Mouse (Mus musculus): ENCODE measurements at regions not wholly inside any gene's neighbourhood (a gene's known extent, or its start where the extent isn't known, plus 50 kb on each side); places are given as distances from the start of the nearest gene placed in this dataset.

- no peak for ATAC-seq (replicated peaks; ENCODE audit: poor library complexity, severe bottlenecking)
These were observed 1295.7 kb upstream of the A1bg start for GRCm38 (mm10) chr15:62218346-62219080.

GRCm38 (mm10) chr15:62216688-62217477 lies 1294.1 kb upstream of the A1bg start:
- ATAC-seq (replicated peaks; ENCODE audit: poor library complexity, severe bottlenecking): no peak

GRCm38 (mm10) chr15:62215616-62216398 lies 1293.0 kb upstream of the A1bg start:
- no peak for ATAC-seq (replicated peaks; ENCODE audit: poor library complexity, severe bottlenecking)

DNA sequence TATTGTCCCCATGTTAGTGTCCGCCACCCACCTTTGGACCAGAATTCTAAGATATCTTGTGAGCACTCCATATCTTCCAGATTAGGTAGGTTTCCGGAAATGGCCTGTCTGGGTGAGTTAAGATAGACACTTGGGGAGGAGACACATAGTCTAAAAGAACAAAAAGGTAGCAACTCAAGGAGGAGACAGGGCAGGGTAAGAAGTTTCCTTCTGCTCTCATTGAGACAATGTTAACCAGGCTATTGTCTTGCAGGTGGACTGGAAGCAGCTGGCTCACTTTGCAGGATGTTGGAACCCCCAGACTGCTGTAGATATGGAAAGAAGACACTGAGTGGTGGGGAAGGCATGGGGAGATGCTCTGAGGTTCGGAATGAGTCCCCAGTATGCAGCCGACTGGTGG lies 1291.5 kb upstream of the A1bg start:
- ATAC-seq (replicated peaks; ENCODE audit: poor library complexity, severe bottlenecking): no peak

GRCm38 (mm10) chr15:62212283-62212910 lies 1289.6 kb upstream of the A1bg start:
- no peak for ATAC-seq (replicated peaks; ENCODE audit: poor library complexity, severe bottlenecking)

GRCm38 (mm10) chr15:62209881-62210481 lies 1287.2 kb upstream of the A1bg start:
- no peak for ATAC-seq (replicated peaks; ENCODE audit: poor library complexity, severe bottlenecking)

DNA sequence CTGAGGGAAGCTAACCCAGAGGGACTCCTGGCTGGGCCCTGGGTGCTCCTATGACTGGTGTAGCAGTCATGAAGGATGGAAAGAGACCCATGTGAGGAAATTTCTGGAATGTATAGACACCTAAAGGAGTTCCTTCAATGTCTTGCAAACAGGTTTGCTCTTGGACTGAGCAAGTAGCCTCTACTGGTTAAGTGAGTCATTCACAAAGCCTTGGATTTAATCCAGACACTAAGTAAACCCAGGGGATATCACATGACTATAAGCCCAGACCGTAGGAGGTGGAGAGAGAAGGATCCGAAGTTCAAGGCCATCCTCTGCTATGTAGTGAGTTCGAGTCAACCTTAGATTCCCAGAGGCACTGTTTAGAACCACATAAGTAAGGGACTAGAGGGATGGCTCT lies 1286.5 kb upstream of the A1bg start:
- no peak for ATAC-seq (replicated peaks; ENCODE audit: poor library complexity, severe bottlenecking)

DNA sequence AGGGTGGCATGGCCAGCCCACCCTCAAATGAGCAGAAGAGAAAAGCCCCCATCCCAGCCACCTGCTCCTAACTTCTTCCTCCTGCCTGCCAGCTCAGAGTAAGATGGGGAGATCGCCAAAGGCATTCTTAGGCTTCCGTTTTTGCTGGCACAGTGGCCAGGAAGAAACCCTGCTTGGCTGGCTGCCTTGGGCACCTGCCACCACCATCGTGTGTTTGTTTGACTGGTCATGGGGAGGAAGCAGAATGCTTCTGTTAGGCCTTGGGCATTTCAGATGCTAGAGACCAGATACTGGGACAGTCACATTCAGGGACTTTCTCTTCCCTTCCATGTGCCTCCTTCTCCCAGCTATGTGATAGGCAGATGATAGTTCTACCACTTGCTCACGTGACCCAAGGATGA lies 1283.7 kb upstream of the A1bg start:
- ATAC-seq (replicated peaks; ENCODE audit: poor library complexity, severe bottlenecking): no peak

DNA sequence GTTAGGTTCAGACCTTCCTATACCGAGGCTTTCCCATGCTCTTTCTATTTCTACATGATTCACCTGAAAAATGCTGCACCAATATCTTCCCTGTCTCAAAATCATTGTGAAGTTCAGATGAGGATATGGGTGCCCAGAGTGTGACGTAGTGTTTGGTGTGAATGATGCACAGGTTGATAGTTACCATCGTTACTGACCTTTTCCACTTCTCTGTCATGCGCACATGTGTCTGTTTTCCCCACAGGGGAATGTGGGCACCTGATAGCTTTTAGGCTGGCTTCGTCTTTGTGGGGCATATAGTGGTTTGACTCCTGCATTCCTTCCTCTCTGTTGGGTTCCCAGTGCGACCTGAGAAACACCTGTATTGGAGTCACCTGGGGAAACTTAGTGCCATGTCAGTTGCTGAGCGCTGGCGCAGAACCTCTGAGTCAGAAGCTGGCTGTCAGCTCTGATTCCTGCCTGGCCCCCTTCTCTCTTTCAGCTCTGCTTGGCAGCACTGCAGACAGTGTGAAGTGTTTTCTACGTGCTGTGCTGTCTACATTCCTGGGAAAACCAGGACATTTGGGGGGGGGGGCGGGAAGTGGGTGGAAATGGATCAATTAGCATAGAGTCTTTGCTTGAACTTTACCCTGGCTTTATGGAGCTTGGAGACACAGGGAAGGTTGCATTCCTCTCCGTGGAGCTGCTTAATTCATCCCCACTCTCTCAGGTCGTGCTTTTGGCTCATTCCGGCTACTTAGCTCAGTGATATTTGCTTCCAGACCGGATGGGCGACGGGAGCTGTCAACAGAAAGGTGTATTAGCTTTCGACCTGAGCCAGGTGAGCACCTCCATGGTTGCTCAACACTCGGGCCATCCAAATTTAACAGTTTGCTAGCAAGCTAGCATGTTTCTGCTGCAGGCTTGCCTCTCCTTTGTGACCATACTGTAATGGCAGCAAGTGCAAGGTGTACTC lies 1281.4 kb upstream of the A1bg start:
- ATAC-seq (replicated peaks; ENCODE audit: poor library complexity, severe bottlenecking): no peak

DNA sequence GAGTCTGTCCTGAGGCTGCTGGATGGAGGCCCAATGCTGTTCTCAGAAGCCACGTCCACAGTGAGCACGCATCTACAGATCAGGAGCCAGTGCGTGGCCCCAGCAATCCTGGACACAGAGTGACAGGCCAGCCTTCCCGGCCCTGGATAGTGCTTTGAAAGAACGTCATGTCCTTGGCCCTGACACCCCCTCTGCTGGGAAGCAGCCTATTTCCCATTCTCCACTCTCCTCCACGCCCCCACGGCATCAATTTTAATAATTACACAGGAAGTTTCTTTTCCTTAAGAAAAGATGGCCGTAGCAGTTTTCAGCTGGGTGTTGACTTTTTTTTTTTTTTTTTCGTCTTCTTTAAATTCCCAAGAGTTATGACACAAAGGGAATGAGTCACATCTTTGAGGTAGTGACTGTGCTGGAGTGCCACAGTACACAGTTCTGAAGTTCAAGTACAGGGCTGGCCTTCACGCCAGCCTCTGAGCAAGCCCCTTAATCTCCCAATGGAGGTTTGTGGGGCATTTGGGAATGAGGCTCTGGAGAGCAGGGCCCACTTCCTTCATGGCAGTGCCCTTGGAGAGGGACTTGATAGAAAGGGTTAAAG lies 1280.1 kb upstream of the A1bg start:
- ATAC-seq (replicated peaks; ENCODE audit: poor library complexity, severe bottlenecking): no peak

GRCm38 (mm10) chr15:62198721-62199120 lies 1275.9 kb upstream of the A1bg start:
- ATAC-seq (replicated peaks; ENCODE audit: poor library complexity, severe bottlenecking): no peak

DNA sequence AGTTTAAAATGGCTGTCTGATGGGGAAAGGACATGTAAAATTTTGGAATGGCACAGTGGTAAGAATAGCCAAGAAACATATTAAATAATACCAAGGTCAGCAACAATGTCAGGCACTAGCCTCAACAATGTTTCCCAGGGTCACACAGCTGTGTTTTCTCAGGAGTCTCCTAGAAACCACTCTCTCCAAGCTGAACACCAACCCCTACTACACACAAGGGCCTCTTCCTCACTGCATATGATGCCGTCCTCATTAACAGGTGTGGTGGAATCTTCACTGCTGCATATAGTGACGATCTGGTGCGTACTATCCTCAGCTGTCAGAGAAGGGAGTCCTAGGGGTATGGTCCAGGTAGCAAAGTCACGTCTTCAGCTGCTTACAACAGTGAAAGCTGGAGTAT lies 1275.4 kb upstream of the A1bg start:
- no peak for ATAC-seq (replicated peaks; ENCODE audit: poor library complexity, severe bottlenecking)

- no peak for ATAC-seq (replicated peaks; ENCODE audit: poor library complexity, severe bottlenecking)
These were observed 1272.6 kb upstream of the A1bg start for GRCm38 (mm10) chr15:62195440-62195839.

DNA sequence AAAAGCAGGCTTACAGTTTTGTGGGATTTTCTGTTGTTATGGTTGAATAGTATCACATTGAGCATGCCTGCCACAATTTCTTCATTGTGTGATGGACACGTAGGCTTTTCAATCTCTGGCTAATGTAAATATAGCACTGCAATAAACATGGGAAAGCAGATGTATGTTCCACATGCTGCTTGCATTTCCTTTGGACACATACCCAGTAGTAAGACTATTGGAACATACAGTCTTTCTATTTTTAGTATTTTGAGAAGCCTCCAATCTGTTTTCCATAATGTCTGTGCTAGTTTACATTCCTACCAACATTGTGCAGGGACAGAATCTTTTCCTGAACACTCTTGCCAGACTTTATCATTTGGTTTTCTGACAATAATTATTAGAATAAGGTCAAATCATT lies 1269.9 kb upstream of the A1bg start:
- ATAC-seq (replicated peaks; ENCODE audit: poor library complexity, severe bottlenecking): no peak

GRCm38 (mm10) chr15:62191641-62192040 lies 1268.8 kb upstream of the A1bg start:
- no peak for ATAC-seq (replicated peaks; ENCODE audit: poor library complexity, severe bottlenecking)

- no peak for ATAC-seq (replicated peaks; ENCODE audit: poor library complexity, severe bottlenecking)
These were observed 1268.3 kb upstream of the A1bg start for GRCm38 (mm10) chr15:62190977-62191614.

DNA sequence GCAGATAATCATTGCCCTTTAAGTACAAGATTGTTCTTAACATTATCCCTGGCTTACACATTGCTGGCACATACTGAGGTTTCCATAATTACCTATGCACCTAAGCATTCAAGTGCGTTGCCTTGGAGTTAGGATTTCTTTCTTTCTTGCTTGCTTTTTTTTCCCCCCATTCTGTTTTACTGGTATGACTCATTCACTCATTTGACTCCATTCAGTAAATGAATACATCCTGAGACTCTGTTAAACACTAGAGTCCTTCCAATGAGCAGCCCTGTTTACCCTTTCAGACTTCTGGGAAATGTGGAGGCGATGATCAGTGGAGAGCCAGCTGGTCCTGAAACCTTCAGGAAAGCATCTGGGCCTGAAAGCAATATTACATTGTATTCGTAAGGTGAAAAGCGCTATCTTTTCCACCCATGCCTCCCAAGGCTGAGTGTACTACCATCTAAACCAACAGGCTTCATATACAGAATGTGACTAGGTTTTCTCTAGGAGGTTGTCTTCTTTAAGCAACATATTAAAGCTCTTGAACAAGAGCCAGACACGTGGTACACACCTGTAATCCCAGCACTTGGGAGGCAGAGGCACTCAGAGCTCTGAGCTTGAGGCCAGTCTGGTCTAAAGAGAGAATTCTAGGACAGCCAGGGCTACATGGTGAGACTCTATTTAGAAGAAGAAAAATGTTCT lies 1267.6 kb upstream of the A1bg start:
- ATAC-seq (replicated peaks; ENCODE audit: poor library complexity, severe bottlenecking): no peak

All from granulocyte monocyte progenitor cell, adult 5-6 weeks (primary cell).